Mouse (Mus musculus): ENCODE results near the gene Gng7.

GRCm38 (mm10) chr10:80934136-80934985 is 80.4 kb downstream of the Gng7 start:
- no peak for TF ChIP-seq JUN (IDR thresholded peaks at IDR 0.05; ENCODE audit: insufficient read depth, low read depth, low read length)
- TF ChIP-seq POLR2A (IDR thresholded peaks at IDR 0.05; ENCODE audit: low read depth, low read length), result no peak
- no peak for TF ChIP-seq CTCF (conservative IDR thresholded peaks at IDR 0.05 in 1 of 2, IDR thresholded peaks at IDR 0.05 in 1 of 2; ENCODE audit: low read depth in 2 of 2, low read length in 2 of 2)
- TF ChIP-seq TCF12 (IDR thresholded peaks at IDR 0.05; ENCODE audit: low read depth, low read length), result no peak
- TF ChIP-seq ELF1 (IDR thresholded peaks at IDR 0.05; ENCODE audit: low read depth, low read length), result no peak
- TF ChIP-seq ZKSCAN1 (IDR thresholded peaks at IDR 0.05; ENCODE audit: borderline replicate concordance, low read depth, low read length), result no peak
- no peak for TF ChIP-seq ZC3H11A (IDR thresholded peaks at IDR 0.05; ENCODE audit: low read depth, low read length)
- TF ChIP-seq SMC3 (IDR thresholded peaks at IDR 0.05; ENCODE audit: low read depth, low read length), result no peak
- no peak for TF ChIP-seq RAD21 (IDR thresholded peaks at IDR 0.05; ENCODE audit: low read depth, low read length)
- TF ChIP-seq NELFE (IDR thresholded peaks at IDR 0.05; ENCODE audit: low read depth, low read length), result no peak
- no peak for TF ChIP-seq IRF4 (IDR thresholded peaks at IDR 0.05; ENCODE audit: low read depth, low read length)
- no peak for TF ChIP-seq POLR2AphosphoS2 (IDR thresholded peaks at IDR 0.05; ENCODE audit: low read depth, low read length)
- TF ChIP-seq CHD2 (IDR thresholded peaks at IDR 0.05; ENCODE audit: low read length), result no peak

Measured in CH12.LX (cell line).